Mouse (Mus musculus) C2C12 (cell line): ENCODE results near the gene Dhx57.

Experiments used
- CEBPB ChIP-seq: IDR thresholded peaks from one replicate; pipeline ENCODE4 v1.6.1; 2011; ENCODE audit warnings: low read depth, mild to moderate bottlenecking, control low read depth, moderate library complexity
- CTCF ChIP-seq: IDR thresholded peaks from one replicate; pipeline ENCODE4 v1.5.1; 2011; ENCODE audit not compliant: control insufficient read depth, insufficient read depth, insufficient read length
- MAX ChIP-seq: IDR thresholded peaks from one replicate; pipeline ENCODE4 v1.6.1; 2011; ENCODE audit warnings: mild to moderate bottlenecking, control low read depth
- MYOD1 ChIP-seq: IDR thresholded peaks from one replicate; pipeline ENCODE4 v1.6.1; 2011; ENCODE audit warnings: low read depth; ENCODE audit not compliant: control insufficient read depth, insufficient read length
- MYOG ChIP-seq: IDR thresholded peaks from one replicate; pipeline ENCODE4 v1.6.1; 2011; ENCODE audit not compliant: control insufficient read depth, insufficient read length; ENCODE audit errors: extremely low read depth
- USF1 ChIP-seq: IDR thresholded peaks from one replicate; pipeline ENCODE4 v1.6.1; 2011; ENCODE audit warnings: low read depth, mild to moderate bottlenecking, control low read depth, moderate library complexity

DNA sequence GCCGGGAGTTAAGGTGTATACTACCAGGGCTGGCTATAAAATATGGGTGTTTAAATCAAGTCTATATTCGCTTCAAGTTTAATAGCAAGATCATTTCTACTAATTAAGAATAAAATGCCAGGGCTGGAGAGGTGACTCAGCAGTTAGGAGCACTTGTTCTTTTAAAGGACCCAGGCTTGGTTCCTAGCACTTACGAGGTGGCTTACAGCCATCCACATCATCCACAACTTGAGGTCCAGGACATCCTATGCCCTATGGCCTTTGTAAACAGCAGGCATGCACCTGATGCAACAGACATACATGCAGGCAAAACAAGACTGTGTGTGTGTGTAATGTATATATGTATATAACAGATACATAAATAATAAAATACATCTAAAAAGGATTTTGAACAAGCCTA lies 22.1 kb downstream of the Dhx57 start:
- no peak for TF ChIP-seq MAX
- TF ChIP-seq CTCF, result no peak
- no peak for TF ChIP-seq MYOG
- TF ChIP-seq USF1, result no peak
- no peak for TF ChIP-seq CEBPB
- no peak for TF ChIP-seq MYOD1
